Comparison of ENCODE assay signal across 1 mouse cellular context in genomic region chr1:72243656-72244316, GRCm38 (mm10).
A peak's percentile ranks its signal among the peaks of the same experiment; 100 is the strongest.
TF ChIP-seq lines count a peak whose summit lies in the region.

No protein-coding gene starts in this region.

TF ChIP-seq in CH12.LX, 34 proteins besides CTCF, POLR2A, EP300 and RAD21 (continued from another document):
- TF ChIP-seq ETS1 (conservative IDR thresholded peaks at IDR 0.05; ENCODE audit: low read depth, low read length) (no peak), TBP (conservative IDR thresholded peaks at IDR 0.05; ENCODE audit: low read depth, low read length) (peak; percentile 98), JUN (IDR thresholded peaks at IDR 0.05; ENCODE audit: insufficient read depth, low read depth, low read length) (peak; percentile 31; the same call in 1 of the 2 replicates)
